Mouse (Mus musculus) cerebellum, adult 2 months (tissue): ENCODE measurements around the gene Dgkq. TPM values are rescaled to one million over a fixed set of nuclear protein-coding genes. Genes with fewer than 3 reads are reported as not detected.

Experiments
- DNase-seq, 2 experiments: peaks; one replicate each; pipeline ENCODE4 v3.0.0; 2021
- H3K27ac ChIP-seq: fragments of 200-500 bp; 2 replicates; pipeline ENCODE4 v1.5.1; 2012; ENCODE audit warnings: low read length, control low read depth, inconsistent platforms; ENCODE audit not compliant: insufficient read depth
- H3K27me3 ChIP-seq: fragments of 200-500 bp; 2 replicates; pipeline ENCODE4 v1.6.1; 2012; ENCODE audit warnings: inconsistent platforms, mild to moderate bottlenecking, low read length, moderate library complexity; ENCODE audit not compliant: control insufficient read depth, insufficient read depth
- H3K4me1 ChIP-seq: fragments of 200-500 bp; 2 replicates; pipeline ENCODE4 v1.6.1; 2011; ENCODE audit warnings: low read length; ENCODE audit not compliant: control insufficient read depth, insufficient read depth
- H3K4me3 ChIP-seq: fragments of 200-500 bp; replicated peaks from 2 replicates; pipeline ENCODE3; 2011; ENCODE audit warnings: mild to moderate bottlenecking, low read depth, low read length, control low read depth; ENCODE audit not compliant: insufficient read depth
- CTCF ChIP-seq: fragments of 200-500 bp; IDR thresholded peaks from 2 replicates; pipeline ENCODE4 v1.5.1; 2011; ENCODE audit warnings: low read depth, mild to moderate bottlenecking, control low read depth, low read length, moderate library complexity, borderline replicate concordance; ENCODE audit not compliant: insufficient read depth
- POLR2A ChIP-seq: fragments of 200-500 bp; IDR thresholded peaks from 2 replicates; pipeline ENCODE4 v1.6.1; 2011; ENCODE audit warnings: low read length, control low read depth, borderline replicate concordance; ENCODE audit not compliant: insufficient read depth
- WGBS: fragments of 180-500 bp; shearing (Covaris S2); methylation state at CpG from one replicate; pipeline ENCODE4 v1.1.7; 2018; 5-methylcytosine and 5-hydroxymethylcytosine counted together
- polyA plus RNA-seq: library from polyadenylated mRNA; depleted of rRNA; stranded (reverse); fragments of >200 nt; gene quantifications from 2 replicates; pipeline ENCODE4 v1.2.3, GENCODE M21; 2012

Dgkq gene
- polyA plus RNA-seq, 1 experiment = 89.1 TPM

GRCm38 (mm10) chr5:108708981-108709731 lies 39.7 kb upstream of the Dgkq start:
- no peak for DNase-seq
- H3K27me3 ChIP-seq = no peaks in the 10 kb centered on the region
- no peak for TF ChIP-seq CTCF
- TF ChIP-seq POLR2A = no peak
- no peak overlapping the region for H3K4me3 ChIP-seq
- H3K4me1 ChIP-seq = no peaks in the 10 kb centered on the region
- WGBS = 61% methylated on average over 6 of the region's 6 CpGs
- no peak overlapping the region for H3K27ac ChIP-seq

GRCm38 (mm10) chr5:108708419-108708818 lies 38.9 kb upstream of the Dgkq start:
- DNase-seq = no peak
- Histone ChIP-seq H3K4me3 (no peak overlapping the region), H3K27me3 (no peaks in the 10 kb centered on the region), H3K27ac (no peak overlapping the region), H3K4me1 (no peaks in the 10 kb centered on the region)
- no peak for TF ChIP-seq POLR2A
- TF ChIP-seq CTCF = no peak
- 98% methylated on average over 1 of the region's 1 CpGs for WGBS

GRCm38 (mm10) chr5:108707758-108708157 lies 38.3 kb upstream of the Dgkq start:
- TF ChIP-seq CTCF = no peak
- TF ChIP-seq POLR2A = no peak
- DNase-seq = no peak
- WGBS = 79% methylated on average over 2 of the region's 2 CpGs
- Histone ChIP-seq H3K4me1 (no peaks in the 10 kb centered on the region), H3K27me3 (no peaks in the 10 kb centered on the region), H3K4me3 (no peak overlapping the region), H3K27ac (no peak overlapping the region)

- H3K4me1 ChIP-seq = no peaks in the 10 kb centered on the region
- H3K4me3 ChIP-seq = no peak overlapping the region
- TF ChIP-seq CTCF (no peak), POLR2A (no peak)
- H3K27me3 ChIP-seq = no peaks in the 10 kb centered on the region
- 73% methylated on average over 12 of the region's 12 CpGs for WGBS
- no peak overlapping the region for H3K27ac ChIP-seq
- no peak for DNase-seq
Observed at GRCm38 (mm10) chr5:108703754-108704626, 34.5 kb upstream of the Dgkq start.

GRCm38 (mm10) chr5:108701341-108702021 lies 32.0 kb upstream of the Dgkq start:
- no peaks in the 10 kb centered on the region for H3K27me3 ChIP-seq
- no peaks in the 10 kb centered on the region for H3K4me1 ChIP-seq
- 64% methylated on average over 10 of the region's 10 CpGs for WGBS
- no peak overlapping the region for H3K27ac ChIP-seq
- no peak for DNase-seq
- TF ChIP-seq CTCF = no peak
- TF ChIP-seq POLR2A = no peak
- H3K4me3 ChIP-seq = no peak overlapping the region

GRCm38 (mm10) chr5:108700346-108700745 lies 30.9 kb upstream of the Dgkq start:
- 40% methylated on average over 3 of the region's 3 CpGs for WGBS
- no peak for TF ChIP-seq POLR2A
- no peak for TF ChIP-seq CTCF
- Histone ChIP-seq H3K27me3 (no peaks in the 10 kb centered on the region), H3K4me3 (no peak overlapping the region), H3K4me1 (no peaks in the 10 kb centered on the region), H3K27ac (no peak overlapping the region)
- DNase-seq = no peak

GRCm38 (mm10) chr5:108697341-108697753 lies 27.9 kb upstream of the Dgkq start:
- H3K4me3 ChIP-seq = no peak overlapping the region
- no peak overlapping the region; the same call in 1 of the 2 replicates for H3K27ac ChIP-seq
- TF ChIP-seq CTCF = no peak
- TF ChIP-seq POLR2A = no peak
- 61% methylated on average over 4 of the region's 4 CpGs for WGBS
- H3K27me3 ChIP-seq = peaks cover 4% of the 10 kb centered on the region; the same call in 1 of the 2 replicates
- H3K4me1 ChIP-seq = no peaks in the 10 kb centered on the region
- peak in 1 of 2 experiments; percentile 43 for DNase-seq

- Histone ChIP-seq H3K27ac (no peak overlapping the region), H3K27me3 (peaks cover 5% of the 10 kb centered on the region; the same call in 1 of the 2 replicates), H3K4me3 (no peak overlapping the region), H3K4me1 (no peaks in the 10 kb centered on the region)
- TF ChIP-seq CTCF (no peak), POLR2A (no peak)
- 86% methylated on average over 3 of the region's 3 CpGs for WGBS
- no peak for DNase-seq
Observed at GRCm38 (mm10) chr5:108696542-108696941, 27.1 kb upstream of the Dgkq start.
